Mouse (Mus musculus) adrenal gland, postnatal 25 days (tissue): ENCODE measurements around the gene Cacna1f. TPM values are rescaled to one million over a fixed set of nuclear protein-coding genes. Genes with fewer than 3 reads are reported as not detected.

ENCODE experiments used
- DNase-seq: peaks from one replicate; pipeline ENCODE4 v3.0.0; 2021; ENCODE audit warnings: mixed read lengths
- long read RNA-seq: library from polyadenylated mRNA; stranded (forward); transcript quantifications from one replicate; pipeline ENCODE4 v2.0.0, GENCODE M21; 2021
- total RNA-seq: library from RNA; stranded (reverse); gene quantifications from 2 replicates; pipeline ENCODE4 v1.2.3, GENCODE M21; 2021

Cacna1f gene
- not detected in 2 replicates for total RNA-seq
- long read RNA-seq = 0 reads

- no peak for DNase-seq
Observed at GRCm38 (mm10) chrX:7606783-7607182, at the start of gene Cacna1f. TSS of gene Cacna1f (plus strand) at chrX:7607083.

- DNase-seq = no peak
Observed at GRCm38 (mm10) chrX:7563076-7563475, 43.8 kb upstream of the Cacna1f start.

GRCm38 (mm10) chrX:7566352-7566751 lies 40.5 kb upstream of the Cacna1f start:
- no peak for DNase-seq

- no peak for DNase-seq
Observed at GRCm38 (mm10) chrX:7567491-7567890, 39.4 kb upstream of the Cacna1f start.

- DNase-seq = no peak
Observed at GRCm38 (mm10) chrX:7570481-7571175, 36.3 kb upstream of the Cacna1f start.

- no peak for DNase-seq
Observed at GRCm38 (mm10) chrX:7571565-7572136, 35.2 kb upstream of the Cacna1f start.

GRCm38 (mm10) chrX:7572466-7572865 lies 34.4 kb upstream of the Cacna1f start:
- DNase-seq = no peak

GRCm38 (mm10) chrX:7573176-7574086 lies 33.5 kb upstream of the Cacna1f start, which contains the start of gene Foxp3:
TSS of gene Foxp3 (plus strand) at chrX:7573644.
- peak; percentile 58 for DNase-seq

GRCm38 (mm10) chrX:7574087-7574884 lies 32.6 kb upstream of the Cacna1f start, which contains the start of gene Ppp1r3f:
TSS of gene Ppp1r3f (minus strand) at chrX:7574283.
- peak; percentile 91 for DNase-seq

GRCm38 (mm10) chrX:7574885-7575231 lies 32.0 kb upstream of the Cacna1f start:
- no peak for DNase-seq

GRCm38 (mm10) chrX:7581151-7581550 lies 25.7 kb upstream of the Cacna1f start:
- no peak for DNase-seq

GRCm38 (mm10) chrX:7583881-7584280 lies 23.0 kb upstream of the Cacna1f start:
- no peak for DNase-seq

- DNase-seq = no peak
Observed at GRCm38 (mm10) chrX:7586356-7586755, 20.5 kb upstream of the Cacna1f start.

- no peak for DNase-seq
Observed at GRCm38 (mm10) chrX:7595371-7595770, 11.5 kb upstream of the Cacna1f start.

GRCm38 (mm10) chrX:7604004-7604403 lies 2.9 kb upstream of the Cacna1f start:
- no peak for DNase-seq

GRCm38 (mm10) chrX:7604879-7605574 lies 1.9 kb upstream of the Cacna1f start, which contains the start of gene Ccdc22:
TSS of gene Ccdc22 (minus strand) at chrX:7605517.
- peak; percentile 80 for DNase-seq

- DNase-seq = no peak
Observed at GRCm38 (mm10) chrX:7605575-7605941, 1.3 kb upstream of the Cacna1f start.

- no peak for DNase-seq
Observed at GRCm38 (mm10) chrX:7610035-7610434, 3.2 kb downstream of the Cacna1f start.

GRCm38 (mm10) chrX:7610536-7611258 lies 3.8 kb downstream of the Cacna1f start:
- DNase-seq = no peak

- DNase-seq = no peak
Observed at GRCm38 (mm10) chrX:7617889-7618551, 11.1 kb downstream of the Cacna1f start.
